Mouse (Mus musculus) hindbrain, embryonic 15.5 days (tissue): ENCODE results near the gene Prickle4. TPM values are rescaled to one million over a fixed set of nuclear protein-coding genes. Genes with fewer than 3 reads are reported as not detected.
A peak's percentile ranks its signal among the peaks of the same experiment; 100 is the strongest.

Experiments
- ATAC-seq: fragments of 200-750 bp; cut with Nextera tagmentation; 2 replicates; pipeline ENCODE4 v1.8.0; 2017; ENCODE audit warnings: low read depth, moderate number of reproducible peaks, moderate TSS enrichment; ENCODE audit not compliant: low FRiP score
- H3K27ac ChIP-seq: fragments of 300-500 bp; sonication (generic); replicated peaks from 2 replicates; pipeline ENCODE4 v1.5.1; 2015; ENCODE audit warnings: mild to moderate bottlenecking, inconsistent platforms
- H3K27me3 ChIP-seq: fragments of 300-500 bp; sonication (generic); 2 replicates; pipeline ENCODE4 v1.6.1; 2015; ENCODE audit warnings: control low read depth, inconsistent platforms
- H3K36me3 ChIP-seq: fragments of 300-500 bp; sonication (generic); 2 replicates; pipeline ENCODE4 v1.6.1; 2015; ENCODE audit warnings: control low read depth, inconsistent platforms
- H3K4me1 ChIP-seq: fragments of 300-500 bp; sonication (generic); replicated peaks from 2 replicates; pipeline ENCODE4 v1.6.1; 2015; ENCODE audit warnings: control low read depth, inconsistent platforms
- H3K4me2 ChIP-seq: fragments of 300-500 bp; sonication (generic); 2 replicates; pipeline ENCODE4 v1.6.1; 2015; ENCODE audit warnings: moderate library complexity, mild to moderate bottlenecking, inconsistent platforms
- H3K4me3 ChIP-seq: fragments of 300-500 bp; sonication (generic); 2 replicates; pipeline ENCODE4 v1.5.1; 2015; ENCODE audit warnings: mild to moderate bottlenecking, inconsistent platforms
- H3K9ac ChIP-seq: fragments of 300-500 bp; sonication (generic); 2 replicates; pipeline ENCODE4 v1.6.1; 2015; ENCODE audit warnings: inconsistent platforms
- H3K9me3 ChIP-seq: fragments of 300-500 bp; sonication (generic); 2 replicates; pipeline ENCODE4 v1.6.1; 2016; ENCODE audit warnings: control low read depth, inconsistent platforms
- WGBS: fragments of 180-500 bp; shearing (Covaris S2); methylation state at CpG from one replicate; pipeline ENCODE4 v1.1.7; 2015; 5-methylcytosine and 5-hydroxymethylcytosine counted together
- polyA plus RNA-seq: library from polyadenylated mRNA; unstranded; fragments of >200 nt; fragmentation: Nextera tagmentation; extraction: Ambion mirVana; gene quantifications from 2 replicates; pipeline ENCODE4 v1.2.1, GENCODE M21; 2015

Gene Prickle4
- polyA plus RNA-seq, 1 experiment from 2014 or later = 1.3 TPM

DNA sequence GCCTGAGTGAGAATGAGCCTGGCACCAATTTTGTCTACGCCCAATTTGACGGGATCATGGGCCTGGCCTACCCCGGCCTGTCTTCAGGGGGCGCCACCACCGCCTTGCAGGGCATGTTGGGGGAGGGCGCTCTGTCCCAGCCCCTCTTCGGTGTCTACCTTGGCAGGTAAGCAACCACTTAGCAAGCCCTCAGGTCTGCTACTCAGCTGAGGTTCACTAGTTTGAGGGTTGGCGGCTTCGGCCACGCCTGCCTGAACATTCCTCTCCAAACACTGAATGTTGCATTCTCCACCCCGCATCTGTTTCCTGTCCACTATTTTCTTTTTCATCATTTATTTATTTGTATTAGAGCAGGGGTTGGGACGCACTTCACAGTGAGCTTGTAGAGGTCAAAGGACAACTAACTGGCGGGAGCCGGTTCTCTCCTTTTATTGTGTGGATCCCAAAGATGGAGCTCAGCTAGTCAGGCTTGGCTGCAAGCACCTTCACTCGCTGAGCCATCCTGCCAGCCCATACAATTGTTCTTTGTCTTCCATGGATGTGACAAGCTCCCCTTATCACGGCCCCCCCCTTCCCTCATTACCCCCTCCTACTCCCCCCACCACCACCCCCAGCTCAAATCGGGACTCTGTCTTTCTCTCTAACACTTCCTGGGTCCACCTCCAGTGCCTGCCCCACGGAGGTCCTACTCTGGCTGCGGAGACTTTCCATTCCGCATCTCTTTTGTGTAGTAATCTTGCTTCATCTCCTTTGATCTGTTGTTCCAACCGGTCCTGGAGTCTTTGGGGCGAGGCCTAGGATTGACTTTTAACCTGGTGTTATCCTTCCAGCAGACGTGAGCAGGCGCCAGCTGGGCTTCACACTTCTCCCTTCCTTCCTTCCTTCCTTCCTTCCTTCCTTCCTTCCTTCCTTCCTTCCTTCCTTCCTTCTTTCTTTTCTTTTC lies 36.4 kb upstream of the Prickle4 start:
- ATAC-seq = no peak
- Histone ChIP-seq H3K9ac (no peak overlapping the region), H3K36me3 (no peaks in the 10 kb centered on the region), H3K27me3 (no peaks in the 10 kb centered on the region), H3K27ac (no peak overlapping the region), H3K4me2 (no peak overlapping the region), H3K4me1 (no peaks in the 10 kb centered on the region), H3K9me3 (no peaks in the 10 kb centered on the region), H3K4me3 (no peak overlapping the region)
- 56% methylated on average over 24 of the region's 24 CpGs for WGBS

GRCm38 (mm10) chr17:47726566-47726965 lies 32.0 kb upstream of the Prickle4 start, which contains the start of gene Pgc:
Gene Pgc, plus strand, starts transcription at chr17:47726842.
- Histone ChIP-seq H3K9ac (no peak within 1 kb of the TSS), H3K4me3 (no peak within 1 kb of the TSS), H3K27me3 (no peaks in the 10 kb centered on the region), H3K36me3 (no peaks in the 10 kb centered on the region), H3K9me3 (no peaks in the 10 kb centered on the region), H3K4me1 (no peaks in the 10 kb centered on the region), H3K4me2 (no peak within 1 kb of the TSS), H3K27ac (no peak within 1 kb of the TSS)
- whole genome bisulfite sequencing = 81% methylated on average over 11 of the region's 11 CpGs
- ATAC-seq = no peak

DNA sequence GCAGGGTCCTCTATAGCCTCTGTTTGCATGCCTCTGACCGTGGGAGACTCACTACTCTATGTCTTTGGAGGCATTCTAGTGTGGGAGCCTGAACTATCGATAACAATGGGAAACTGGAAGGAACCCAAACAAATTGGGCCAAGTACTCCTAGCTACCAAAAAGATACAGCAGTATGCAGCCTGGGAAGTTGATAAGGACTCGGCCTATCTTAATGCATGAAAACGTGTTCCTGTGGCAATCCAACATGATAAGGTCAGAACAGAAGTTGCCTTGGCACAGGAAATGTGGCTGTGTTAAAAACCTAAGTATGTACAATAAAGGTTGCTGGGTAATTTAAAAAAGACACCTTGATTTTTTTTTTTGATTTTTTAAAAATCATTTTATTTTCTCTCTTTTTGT lies 26.6 kb upstream of the Prickle4 start:
- Histone ChIP-seq H3K4me3 (no peak overlapping the region), H3K9ac (no peak overlapping the region), H3K4me2 (no peak overlapping the region), H3K4me1 (no peaks in the 10 kb centered on the region), H3K27ac (no peak overlapping the region), H3K36me3 (no peaks in the 10 kb centered on the region), H3K27me3 (no peaks in the 10 kb centered on the region), H3K9me3 (no peaks in the 10 kb centered on the region)
- WGBS = 85% methylated on average over 4 of the region's 4 CpGs
- ATAC-seq = no peak

GRCm38 (mm10) chr17:47715037-47715436 lies 20.5 kb upstream of the Prickle4 start:
- WGBS = 66% methylated on average over 3 of the region's 3 CpGs
- Histone ChIP-seq H3K4me2 (no peak overlapping the region), H3K27ac (no peak overlapping the region), H3K36me3 (no peaks in the 10 kb centered on the region), H3K9me3 (no peaks in the 10 kb centered on the region), H3K9ac (no peak overlapping the region), H3K4me1 (0 out of 2 replicates have a peak, but pooled peaks cover 3% of the 10 kb centered on the region), H3K27me3 (no peaks in the 10 kb centered on the region), H3K4me3 (no peak overlapping the region)
- no peak for ATAC-seq

DNA sequence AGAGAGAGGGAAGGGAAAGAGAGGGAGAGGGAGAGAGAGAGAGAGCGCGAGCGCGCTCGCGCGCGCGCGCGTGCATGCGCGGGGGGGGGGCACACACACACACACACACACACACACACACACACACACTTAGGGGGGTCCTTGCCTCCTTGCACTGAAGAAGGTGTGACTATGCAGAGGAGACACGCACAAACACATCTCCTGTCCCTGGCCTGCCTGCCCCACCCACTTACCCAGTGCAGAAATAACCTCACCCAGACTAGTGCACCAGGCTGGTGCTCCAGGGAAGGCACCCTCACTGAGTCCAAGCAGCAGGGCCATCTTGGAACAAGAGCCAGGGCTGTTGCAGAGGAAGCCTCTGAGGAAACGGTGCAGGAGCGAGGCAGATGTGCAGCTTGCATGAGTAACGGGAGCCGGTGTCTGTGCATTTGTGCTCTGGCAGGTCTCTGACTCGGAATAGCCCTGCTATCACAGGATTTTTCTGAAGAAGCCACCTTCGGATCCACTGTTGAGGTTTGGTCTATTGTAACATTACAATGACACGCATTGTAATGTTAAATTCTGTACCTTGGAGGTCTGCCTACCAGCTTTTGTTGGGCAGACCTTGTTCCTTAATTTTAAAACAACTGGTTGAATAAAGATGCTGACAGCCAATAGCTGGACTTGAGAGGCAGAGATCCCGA lies 18.5 kb upstream of the Prickle4 start:
- WGBS = 36% methylated on average over 22 of the region's 22 CpGs
- peak overlapping the region; percentile 29 for H3K4me2 ChIP-seq

GRCm38 (mm10) chr17:47711883-47712282 lies 17.3 kb upstream of the Prickle4 start:
- Histone ChIP-seq H3K9ac (no peak overlapping the region), H3K4me3 (no peak overlapping the region), H3K9me3 (no peaks in the 10 kb centered on the region), H3K27me3 (no peaks in the 10 kb centered on the region), H3K4me2 (no peak overlapping the region), H3K36me3 (no peaks in the 10 kb centered on the region), H3K4me1 (0 out of 2 replicates have a peak, but pooled peaks cover 3% of the 10 kb centered on the region), H3K27ac (no peak overlapping the region)
- no peak for ATAC-seq
- WGBS = 71% methylated on average over 6 of the region's 6 CpGs

More for the DNA sequence above, 18.5 kb upstream of the Prickle4 start:
- Histone ChIP-seq H3K9ac (no peak overlapping the region), H3K27ac (no peak overlapping the region), H3K4me3 (no peak overlapping the region), H3K27me3 (no peaks in the 10 kb centered on the region), H3K4me1 (0 out of 2 replicates have a peak, but pooled peaks cover 3% of the 10 kb centered on the region), H3K36me3 (no peaks in the 10 kb centered on the region), H3K9me3 (no peaks in the 10 kb centered on the region)
- ATAC-seq = no peak

DNA sequence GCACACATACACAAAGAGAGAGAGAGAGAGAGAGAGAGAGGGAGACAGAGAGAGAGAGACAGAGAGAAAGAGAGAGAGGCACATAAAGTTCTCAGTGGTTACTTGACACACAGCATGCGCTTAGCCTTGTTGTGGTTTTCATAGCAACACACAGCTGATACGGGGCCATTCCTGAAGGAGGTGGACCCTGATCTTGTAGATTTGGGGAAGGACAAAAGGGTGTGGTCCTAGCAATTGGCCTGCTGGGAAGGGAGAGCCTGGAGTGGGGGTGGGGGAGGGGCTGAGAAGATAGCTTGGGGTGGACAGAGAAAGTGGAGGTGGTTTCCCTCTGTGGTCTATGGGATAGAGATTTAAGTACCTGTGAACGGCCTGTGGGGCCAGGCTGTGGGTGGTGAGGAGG lies 15.5 kb upstream of the Prickle4 start:
- H3K9me3 ChIP-seq = no peaks in the 10 kb centered on the region
- H3K4me1 ChIP-seq = 0 out of 2 replicates have a peak, but pooled peaks cover 3% of the 10 kb centered on the region
- no peaks in the 10 kb centered on the region for H3K36me3 ChIP-seq
- 83% methylated on average over 3 of the region's 3 CpGs for WGBS
- H3K9ac ChIP-seq = no peak overlapping the region
- H3K27ac ChIP-seq = no peak overlapping the region
- H3K4me3 ChIP-seq = no peak overlapping the region
- no peaks in the 10 kb centered on the region for H3K27me3 ChIP-seq
- ATAC-seq = no peak
- H3K4me2 ChIP-seq = no peak overlapping the region

GRCm38 (mm10) chr17:47708972-47709371 lies 14.4 kb upstream of the Prickle4 start:
- H3K27ac ChIP-seq = no peak overlapping the region
- no peak for ATAC-seq
- WGBS = 76% methylated on average over 4 of the region's 4 CpGs

GRCm38 (mm10) chr17:47707961-47708360 lies 13.4 kb upstream of the Prickle4 start:
- Histone ChIP-seq H3K4me1 (0 out of 2 replicates have a peak, but pooled peaks cover 1% of the 10 kb centered on the region), H3K9me3 (no peaks in the 10 kb centered on the region), H3K27me3 (0 out of 2 replicates have a peak, but pooled peaks cover 2% of the 10 kb centered on the region), H3K4me2 (no peak overlapping the region), H3K9ac (no peak overlapping the region), H3K27ac (no peak overlapping the region), H3K4me3 (no peak overlapping the region), H3K36me3 (peaks cover 8% of the 10 kb centered on the region)
- 90% methylated on average over 3 of the region's 3 CpGs for WGBS
- no peak for ATAC-seq

More at GRCm38 (mm10) chr17:47708972-47709371, 14.4 kb upstream of the Prickle4 start:
- H3K36me3 ChIP-seq = no peaks in the 10 kb centered on the region
- H3K4me2 ChIP-seq = no peak overlapping the region
- H3K27me3 ChIP-seq = no peaks in the 10 kb centered on the region
- no peak overlapping the region for H3K4me3 ChIP-seq
- H3K4me1 ChIP-seq = 0 out of 2 replicates have a peak, but pooled peaks cover 3% of the 10 kb centered on the region
- H3K9me3 ChIP-seq = no peaks in the 10 kb centered on the region
- no peak overlapping the region for H3K9ac ChIP-seq

- Histone ChIP-seq H3K9ac (no peak overlapping the region), H3K27me3 (0 out of 2 replicates have a peak, but pooled peaks cover 2% of the 10 kb centered on the region), H3K4me3 (no peak overlapping the region), H3K36me3 (peaks cover 22% of the 10 kb centered on the region), H3K27ac (no peak overlapping the region), H3K4me1 (no peaks in the 10 kb centered on the region), H3K4me2 (no peak overlapping the region), H3K9me3 (no peaks in the 10 kb centered on the region)
- ATAC-seq = no peak
- 64% methylated on average over 1 of the region's 1 CpGs for WGBS
Measured at GRCm38 (mm10) chr17:47706196-47706595, 11.7 kb upstream of the Prickle4 start.

GRCm38 (mm10) chr17:47704692-47705091 lies 10.2 kb upstream of the Prickle4 start:
- Histone ChIP-seq H3K4me3 (no peak overlapping the region), H3K27ac (no peak overlapping the region), H3K4me2 (no peak overlapping the region), H3K9ac (no peak overlapping the region), H3K36me3 (peaks cover 27% of the 10 kb centered on the region), H3K27me3 (0 out of 2 replicates have a peak, but pooled peaks cover 2% of the 10 kb centered on the region), H3K9me3 (no peaks in the 10 kb centered on the region), H3K4me1 (no peaks in the 10 kb centered on the region)
- ATAC-seq = no peak
- 78% methylated on average over 4 of the region's 4 CpGs for WGBS

DNA sequence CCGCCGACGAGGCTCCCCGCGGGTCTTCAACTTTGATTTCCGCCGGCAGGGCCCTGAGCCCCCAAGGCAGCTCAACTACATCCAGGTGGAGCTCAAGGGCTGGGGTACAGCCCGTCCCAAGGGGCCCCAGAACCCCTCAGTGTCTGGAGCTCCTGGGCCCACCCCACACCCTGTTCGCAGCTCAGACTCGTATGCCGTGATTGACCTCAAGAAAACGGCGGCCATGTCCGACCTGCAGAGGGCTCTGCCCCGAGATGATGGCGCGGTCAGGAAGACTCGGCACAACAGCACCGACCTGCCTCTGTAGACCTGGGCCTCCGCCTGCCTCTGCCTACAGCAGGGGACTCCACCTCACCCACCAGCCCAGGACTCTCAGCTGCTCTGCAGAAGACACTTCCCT lies 9.0 kb upstream of the Prickle4 start:
- no peak overlapping the region for H3K4me3 ChIP-seq
- no peak overlapping the region for H3K27ac ChIP-seq
- H3K4me2 ChIP-seq = no peak overlapping the region
- no peaks in the 10 kb centered on the region for H3K4me1 ChIP-seq
- peaks cover 35% of the 10 kb centered on the region for H3K36me3 ChIP-seq
- H3K27me3 ChIP-seq = 0 out of 2 replicates have a peak, but pooled peaks cover 2% of the 10 kb centered on the region
- no peaks in the 10 kb centered on the region for H3K9me3 ChIP-seq
- no peak overlapping the region for H3K9ac ChIP-seq
- WGBS = 38% methylated on average over 20 of the region's 20 CpGs
- ATAC-seq = no peak
